Mouse (Mus musculus): Measurements from ENCODE around the gene Atp6ap1. TPM values are rescaled to one million over a fixed set of nuclear protein-coding genes. Genes with fewer than 3 reads are reported as not detected.
A peak's percentile ranks its signal among the peaks of the same experiment; 100 is the strongest.

Gene Atp6ap1
- polyA plus RNA-seq (2012; rRNA removed), result 141 and 214 TPM in 2 replicates

DNA sequence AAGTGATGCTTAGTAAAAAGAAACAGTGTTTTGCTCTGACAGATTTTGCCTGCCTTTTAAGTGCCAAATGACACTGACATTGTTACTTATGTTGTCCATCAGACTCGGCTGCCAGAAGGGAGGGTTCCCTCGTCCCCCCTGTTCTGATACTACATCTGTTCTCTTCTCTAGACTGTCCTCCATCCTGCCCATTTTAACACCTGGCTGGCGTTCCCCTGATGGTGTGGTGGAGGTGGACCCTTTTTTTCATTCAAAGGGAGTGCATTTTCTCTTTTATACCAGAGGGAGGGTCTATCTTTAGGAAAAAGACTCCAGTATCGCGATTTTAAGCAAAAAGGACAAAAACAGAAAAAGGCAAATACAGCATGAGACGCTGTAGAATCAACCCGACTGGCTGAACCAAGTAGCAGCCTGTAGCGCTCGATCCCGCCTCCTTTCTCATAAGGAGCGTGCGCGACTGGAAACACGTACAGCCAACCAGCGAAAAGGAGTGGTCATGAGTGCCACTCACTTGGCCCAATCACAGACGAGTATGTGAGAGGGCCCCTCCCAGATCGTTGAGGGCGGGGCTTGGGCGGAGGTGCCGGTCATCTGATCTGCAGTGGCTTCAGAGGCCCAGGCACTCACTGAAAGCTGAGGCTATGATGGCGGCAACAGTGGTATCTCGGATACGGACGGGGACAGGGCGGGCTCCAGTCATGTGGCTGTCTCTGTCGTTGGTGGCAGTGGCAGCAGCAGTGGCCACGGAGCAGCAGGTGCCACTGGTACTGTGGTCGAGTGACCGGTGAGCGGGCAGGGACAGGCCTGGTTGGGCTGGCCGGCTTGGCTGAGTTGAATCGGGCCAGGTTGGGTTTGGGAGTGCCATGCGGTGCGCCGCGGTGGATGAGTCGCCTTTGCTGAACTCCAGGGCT lies at the start of gene Atp6ap1:
Gene Atp6ap1, plus strand, starts transcription at position 560 of the 911 bp plus-strand sequence.
- DNase-seq (ENCODE audit: low read depth, low spot score), result peak; percentile 75
- 16% methylated on average over 37 of the region's 37 CpGs for WGBS

DNA sequence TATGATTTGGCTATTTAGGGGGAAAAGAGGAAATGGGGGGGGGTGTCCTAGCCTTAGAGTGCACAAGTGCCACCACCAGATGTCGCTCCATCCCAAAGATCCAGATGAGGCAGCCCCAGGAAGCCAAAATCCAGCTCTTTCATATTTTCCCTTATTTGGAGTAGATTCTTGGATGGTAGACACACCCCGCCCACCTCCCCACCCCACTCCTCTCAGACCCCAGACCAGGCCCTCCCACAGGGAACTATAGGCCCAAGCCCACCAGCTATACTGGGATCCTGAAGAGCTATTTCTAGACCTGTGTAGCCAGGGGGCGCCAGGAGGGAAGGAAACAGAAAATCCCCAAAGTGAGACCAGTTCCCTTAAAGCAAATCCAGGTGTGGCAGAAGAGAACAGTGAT lies 48.2 kb upstream of the Atp6ap1 start:
- WGBS, result 14% methylated on average over 3 of the region's 3 CpGs

DNA sequence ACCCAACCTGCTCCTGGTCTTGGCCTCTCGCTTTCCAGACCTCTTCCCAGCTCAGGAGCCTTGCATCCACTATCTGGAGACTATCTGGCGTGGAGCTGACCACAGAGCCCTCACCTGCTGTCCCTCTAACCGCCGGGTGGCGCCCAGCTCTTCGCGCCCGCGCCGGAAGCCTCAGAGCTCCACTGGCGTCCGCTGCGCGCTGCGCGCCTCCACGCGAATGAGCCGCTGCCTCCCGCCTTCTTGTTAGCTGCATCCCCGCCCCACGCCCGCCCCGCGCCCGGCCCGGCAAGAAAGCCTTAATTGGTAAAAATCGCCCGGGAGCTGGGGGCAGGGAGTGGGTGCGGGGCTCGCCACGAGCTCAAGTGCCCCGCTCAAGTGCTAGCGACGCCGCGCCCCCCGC lies 47.3 kb upstream of the Atp6ap1 start, which contains the start of gene Flna:
Gene Flna, minus strand, starts transcription at position 206 of the 400 bp plus-strand sequence.
- no peak for DNase-seq (ENCODE audit: low read depth, low spot score)
- 15% methylated on average over 38 of the region's 38 CpGs for WGBS

More for the DNA sequence above, 48.2 kb upstream of the Atp6ap1 start:
- no peak for DNase-seq (ENCODE audit: low read depth, low spot score)

DNA sequence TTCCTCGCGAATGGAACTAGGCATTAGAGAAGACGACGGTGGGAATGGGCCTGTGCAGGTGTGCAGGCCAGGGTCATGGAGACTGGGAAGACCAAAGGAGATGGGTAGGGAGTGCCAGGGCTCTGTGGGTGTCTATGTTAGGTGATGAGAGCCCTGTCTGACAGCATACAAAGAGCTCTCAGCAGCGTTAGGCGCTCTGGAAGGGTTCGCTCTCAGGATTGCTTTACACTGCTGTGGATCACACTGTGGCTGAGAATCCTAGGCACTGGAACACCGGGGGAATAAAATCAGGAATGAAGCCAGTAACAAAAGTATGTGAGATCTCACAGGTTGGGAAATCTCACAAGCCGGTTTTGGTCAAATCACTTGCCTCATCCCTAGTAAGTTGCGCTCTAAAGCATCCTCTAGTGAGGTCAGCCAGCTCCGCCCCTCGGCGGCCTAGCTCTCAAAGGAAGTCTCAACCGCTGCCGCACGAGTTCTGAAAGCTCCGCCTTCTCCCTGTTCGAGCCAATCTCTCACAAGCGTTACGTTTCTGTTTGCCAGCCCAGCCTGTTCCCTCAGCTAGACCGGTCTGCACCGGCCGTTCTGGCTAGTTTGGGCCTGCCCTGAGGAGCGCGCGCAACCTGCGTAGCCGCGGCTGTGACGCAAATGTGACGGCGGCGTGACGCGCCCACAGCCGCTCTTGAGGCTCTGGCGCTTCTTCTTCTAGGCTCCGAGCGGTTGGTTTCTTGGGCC lies 42.6 kb upstream of the Atp6ap1 start, which contains the start of gene Emd:
Gene Emd, plus strand, starts transcription at position 535 of the 735 bp plus-strand sequence.
- no peak for DNase-seq (ENCODE audit: low read depth, low spot score)
- 29% methylated on average over 39 of the region's 39 CpGs for WGBS

DNA sequence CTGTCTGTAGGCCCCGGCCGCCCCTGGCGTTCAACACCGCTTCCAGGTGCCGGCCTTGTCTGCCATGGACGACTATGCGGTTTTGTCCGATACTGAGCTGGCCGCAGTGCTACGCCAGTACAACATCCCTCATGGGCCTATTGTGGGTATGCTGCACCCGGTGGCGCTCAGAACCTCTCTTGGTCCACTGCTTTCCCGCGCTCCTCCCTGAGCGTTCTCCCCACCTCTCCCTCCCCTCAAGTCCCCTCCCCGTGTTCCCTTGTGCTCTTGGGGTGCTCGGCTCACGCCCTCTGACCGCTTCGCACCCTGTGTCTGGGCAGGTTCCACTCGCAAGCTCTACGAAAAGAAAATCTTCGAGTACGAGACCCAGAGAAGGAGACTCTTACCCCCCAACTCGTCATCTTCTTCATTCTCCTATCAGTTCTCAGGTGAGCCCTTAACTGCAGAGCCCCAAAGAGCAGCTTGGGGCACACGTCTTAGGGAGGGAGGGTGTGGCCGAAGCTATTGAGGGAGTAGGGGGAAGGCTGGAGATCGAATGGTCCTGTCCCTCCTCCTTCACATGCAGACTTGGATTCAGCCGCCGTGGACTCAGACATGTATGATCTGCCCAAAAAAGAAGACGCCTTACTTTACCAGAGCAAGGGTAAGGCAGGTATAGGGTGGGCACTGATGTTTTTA lies 41.9 kb upstream of the Atp6ap1 start:
- no peak for DNase-seq (ENCODE audit: low read depth, low spot score)
- WGBS, result 22% methylated on average over 26 of the region's 31 CpGs

DNA sequence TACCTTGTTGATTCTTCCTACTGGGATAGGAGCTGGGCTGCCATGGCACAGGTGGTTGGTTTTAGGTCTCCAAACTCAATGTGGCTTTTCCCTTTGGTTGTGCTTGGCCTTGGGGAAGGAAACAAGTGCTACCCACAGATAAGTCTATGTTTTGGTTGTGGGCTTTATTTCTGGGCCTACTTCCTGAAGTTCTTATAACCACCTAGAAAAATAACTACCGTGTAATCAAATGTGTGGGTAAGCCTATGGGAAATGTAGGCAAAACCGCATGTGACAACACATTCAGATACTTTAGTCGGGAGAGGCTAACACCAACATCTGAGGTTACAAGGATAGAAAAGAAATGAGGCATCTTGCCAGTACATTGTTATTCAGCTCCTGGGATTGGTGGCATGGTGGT lies 39.2 kb upstream of the Atp6ap1 start:
- DNase-seq (ENCODE audit: low read depth, low spot score), result no peak
- WGBS, result 87% methylated on average over 3 of the region's 3 CpGs

DNA sequence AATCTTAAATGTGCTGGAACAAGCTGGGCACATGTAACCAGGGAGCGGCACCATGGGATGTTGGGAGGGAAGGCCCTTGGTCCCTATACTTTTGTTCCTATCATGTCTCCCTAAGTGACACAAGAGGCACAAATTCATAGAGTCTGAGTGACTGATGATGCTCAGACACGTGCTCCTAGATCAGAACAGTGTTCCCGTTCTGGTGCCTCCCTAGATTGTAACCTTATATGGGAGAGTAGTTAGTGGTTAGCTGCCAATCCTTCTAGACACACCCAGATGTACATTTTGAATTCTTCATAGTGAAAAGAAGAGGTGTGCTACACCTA lies 27.2 kb upstream of the Atp6ap1 start:
- 18% methylated on average over 3 of the region's 3 CpGs for WGBS
- DNase-seq (ENCODE audit: low read depth, low spot score), result no peak

DNA sequence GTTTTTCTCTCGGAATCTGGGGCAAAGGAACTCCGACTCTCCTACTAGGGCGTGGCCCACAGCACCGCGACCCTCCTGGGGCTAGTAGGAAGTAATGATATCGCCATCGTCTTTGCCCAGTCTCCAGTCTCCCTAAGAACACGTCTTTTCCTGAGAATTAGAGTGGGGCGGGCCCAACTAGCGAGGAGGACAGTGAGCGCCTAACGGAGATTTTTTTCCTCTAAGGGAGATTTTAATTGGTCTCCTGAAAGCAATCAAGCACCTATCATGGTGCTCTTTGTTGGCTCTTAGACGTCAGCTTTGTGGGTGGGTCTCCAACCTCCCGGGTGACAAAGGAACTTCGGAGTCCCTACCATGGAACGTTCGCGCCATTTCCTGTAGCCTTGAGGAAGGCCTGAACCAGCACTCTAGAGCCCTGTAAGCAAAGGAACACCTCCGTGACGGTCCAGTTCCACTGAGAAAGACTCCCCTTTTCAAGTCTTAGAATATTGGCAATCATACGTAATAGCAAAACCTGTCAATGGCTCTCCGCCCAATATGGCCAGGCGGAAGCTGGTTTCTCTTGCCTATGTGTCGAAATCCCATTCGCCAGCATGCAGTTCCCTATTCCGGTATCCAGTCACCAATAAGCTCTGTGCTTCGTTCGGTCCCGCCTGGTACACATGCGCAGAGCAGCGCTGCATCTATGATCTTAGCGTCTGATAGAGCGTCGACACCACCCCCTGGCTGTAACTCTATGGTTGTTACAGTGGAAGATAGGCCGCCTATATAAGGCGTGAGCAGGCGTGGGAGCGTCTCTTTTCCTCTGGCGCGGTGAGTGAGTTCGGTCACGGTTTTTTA lies 26.6 kb upstream of the Atp6ap1 start, which contains the start of gene Rpl10:
Gene Rpl10, plus strand, starts transcription at position 751 of the 840 bp plus-strand sequence.
- WGBS, result 20% methylated on average over 42 of the region's 42 CpGs
- peak; percentile 81 for DNase-seq (ENCODE audit: low read depth, low spot score)

DNA sequence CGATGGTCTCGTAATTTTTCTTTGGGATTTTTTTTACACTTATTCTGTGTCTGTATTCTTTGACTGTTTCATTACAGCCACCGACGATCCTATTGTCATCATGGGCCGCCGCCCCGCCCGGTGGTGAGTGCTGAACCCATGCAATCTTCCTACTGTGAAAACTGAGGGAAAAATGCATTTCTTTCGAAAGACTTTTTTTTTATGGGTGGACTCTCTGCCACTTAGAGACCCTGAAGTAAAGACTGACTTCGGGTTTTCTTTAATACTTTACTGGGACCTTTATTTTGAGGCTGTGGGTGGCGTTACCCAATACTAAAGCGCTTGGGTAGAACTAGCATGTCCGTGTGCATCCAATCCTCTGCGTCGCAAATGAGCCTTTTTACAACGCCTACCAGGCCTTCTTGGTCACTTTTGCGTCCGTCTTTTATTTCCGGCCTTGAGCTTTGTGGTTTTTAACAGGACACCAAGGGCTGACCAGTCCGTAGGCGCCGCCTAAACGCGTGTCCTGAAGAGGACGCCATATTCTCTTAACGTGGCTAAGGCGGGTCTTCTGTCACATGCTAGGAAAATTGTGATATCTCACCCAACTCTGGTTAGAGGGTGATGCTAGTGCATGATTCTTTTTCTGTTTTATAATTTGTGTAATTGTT lies 25.9 kb upstream of the Atp6ap1 start:
- DNase-seq (ENCODE audit: low read depth, low spot score), result no peak
- 17% methylated on average over 27 of the region's 27 CpGs for WGBS

GRCm38 (mm10) chrX:74273422-74274322 lies 23.2 kb upstream of the Atp6ap1 start:
- no peak for DNase-seq (ENCODE audit: low read depth, low spot score)
- WGBS, result 40% methylated on average over 10 of the region's 10 CpGs

DNA sequence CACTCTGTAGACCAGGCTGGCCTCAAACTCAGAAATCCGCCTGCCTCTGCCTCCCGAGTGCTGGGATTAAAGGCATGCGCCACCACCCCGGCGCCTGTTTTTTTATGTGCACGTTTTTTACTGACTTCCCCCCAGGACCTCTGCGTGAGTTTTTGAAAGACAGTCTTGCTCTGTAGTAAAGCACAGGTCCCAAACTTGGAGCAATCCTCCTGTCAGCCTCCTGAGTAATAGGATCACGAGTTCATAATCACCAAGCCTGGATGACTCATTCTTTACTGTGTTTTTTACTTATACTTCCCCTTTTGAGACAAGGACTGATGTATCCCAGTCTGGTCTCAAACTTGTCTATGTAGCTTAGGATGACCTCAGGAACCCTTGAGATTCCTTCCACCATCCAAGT lies 19.0 kb upstream of the Atp6ap1 start:
- WGBS, result 72% methylated on average over 8 of the region's 8 CpGs
- no peak for DNase-seq (ENCODE audit: low read depth, low spot score)

DNA sequence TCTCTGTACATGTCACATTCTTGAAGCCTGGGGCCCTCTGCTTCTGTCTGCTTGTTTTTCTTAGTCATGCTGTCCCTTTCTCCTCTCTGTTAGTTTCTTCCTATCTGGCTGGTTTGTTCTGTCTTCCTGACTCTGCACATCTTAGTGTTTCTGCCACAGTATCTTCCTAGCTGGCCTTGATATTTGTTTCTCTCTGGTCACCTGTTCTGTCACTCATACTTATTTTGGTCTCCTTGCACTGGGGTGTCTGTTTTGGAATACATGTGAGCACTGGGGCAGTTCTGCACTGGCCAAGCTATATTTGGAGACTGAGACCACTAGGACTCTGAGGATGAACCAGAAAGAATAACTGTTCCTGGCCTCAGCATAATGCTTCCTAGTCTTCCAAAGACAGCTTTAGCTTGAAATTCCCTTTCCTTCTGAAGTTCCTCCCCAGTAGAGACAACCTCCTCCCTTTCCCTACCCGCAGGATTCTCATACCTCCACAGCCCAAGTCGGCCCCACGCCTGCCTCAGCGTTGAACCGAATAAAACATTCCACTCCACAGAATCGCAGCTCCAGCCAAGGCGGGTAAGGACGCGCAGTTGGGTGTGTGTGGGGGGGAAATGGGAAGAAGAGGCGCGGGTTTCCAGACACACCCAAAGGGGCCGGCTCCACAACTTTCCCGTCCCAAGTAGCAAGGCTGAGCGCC lies 15.7 kb upstream of the Atp6ap1 start:
- WGBS, result 13% methylated on average over 14 of the region's 14 CpGs

DNA sequence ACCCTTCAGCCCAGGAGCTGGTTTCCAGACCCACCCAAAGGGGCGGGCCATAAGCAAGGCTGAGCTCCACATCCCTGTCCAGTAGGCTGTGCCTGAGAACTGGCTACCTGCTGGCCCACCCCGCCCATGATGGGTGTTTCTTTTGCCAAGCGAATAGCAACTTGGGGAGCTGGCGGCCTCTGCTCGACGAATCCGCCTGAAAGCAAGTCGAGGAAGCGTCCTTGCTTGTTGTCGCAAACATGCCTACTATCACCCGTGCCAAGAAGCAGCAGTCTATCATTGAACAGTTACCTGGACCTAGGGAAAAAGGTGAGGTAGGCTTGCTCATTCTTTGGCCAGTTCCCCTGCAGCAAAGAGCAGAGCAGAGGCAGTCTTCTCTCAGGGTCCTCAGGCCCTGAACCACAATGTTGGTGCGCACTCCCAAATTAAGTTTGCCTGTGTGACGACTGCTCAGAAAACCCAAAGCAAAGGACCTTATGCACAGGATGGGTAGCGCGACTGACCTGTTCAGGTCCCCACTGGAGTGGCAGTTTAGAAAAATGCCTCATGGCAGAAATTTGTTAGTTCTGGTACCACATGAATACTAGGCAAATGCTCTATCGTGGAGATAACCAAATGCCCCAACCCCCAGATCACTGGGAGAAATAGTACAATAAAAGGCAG lies 15.0 kb upstream of the Atp6ap1 start, which contains the start of the genes Taz and Dnase1l1:
Gene Taz, plus strand, starts transcription at position 181 of the 663 bp plus-strand sequence.
Gene Dnase1l1, minus strand, starts transcription at position 606 of the 663 bp plus-strand sequence.
- WGBS, result 13% methylated on average over 16 of the region's 16 CpGs
- no peak for DNase-seq (ENCODE audit: low read depth, low spot score)

More for the DNA sequence above, 15.7 kb upstream of the Atp6ap1 start:
- no peak for DNase-seq (ENCODE audit: low read depth, low spot score)

GRCm38 (mm10) chrX:74282395-74283091 lies 14.4 kb upstream of the Atp6ap1 start:
- WGBS, result 15% methylated on average over 39 of the region's 39 CpGs
- no peak for DNase-seq (ENCODE audit: low read depth, low spot score)

DNA sequence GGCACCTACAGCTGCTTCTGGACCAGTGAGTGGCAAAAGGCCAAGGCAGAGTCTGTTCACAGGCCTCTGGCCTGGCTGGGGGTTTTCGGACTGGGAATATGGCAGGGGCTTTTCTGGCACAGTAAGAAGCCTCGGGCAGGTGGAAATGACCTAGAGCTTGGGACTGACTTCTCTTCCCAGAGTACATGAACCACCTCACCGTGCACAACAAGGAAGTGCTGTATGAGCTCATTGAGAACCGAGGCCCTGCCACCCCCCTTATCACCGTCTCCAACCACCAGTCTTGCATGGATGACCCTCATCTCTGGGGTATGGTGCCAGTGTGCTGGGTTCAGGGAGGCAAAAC lies 13.8 kb upstream of the Atp6ap1 start:
- no peak for DNase-seq (ENCODE audit: low read depth, low spot score)
- WGBS, result 28% methylated on average over 5 of the region's 5 CpGs

GRCm38 (mm10) chrX:74293431-74293830 lies 3.5 kb upstream of the Atp6ap1 start:
- DNase-seq (ENCODE audit: low read depth, low spot score), result no peak

More at GRCm38 (mm10) chrX:74293431-74293830, 3.5 kb upstream of the Atp6ap1 start:
- WGBS, result 69% methylated on average over 4 of the region's 4 CpGs

Measured in large intestine, adult 2 months (tissue).